Mouse (Mus musculus): ENCODE results near the gene Fyn.

Fyn gene

GRCm38 (mm10) chr10:39368572-39369135 is at the start of gene Fyn:
Gene Fyn (plus strand): TSS chr10:39368855.
- no peak for DNase-seq

DNA sequence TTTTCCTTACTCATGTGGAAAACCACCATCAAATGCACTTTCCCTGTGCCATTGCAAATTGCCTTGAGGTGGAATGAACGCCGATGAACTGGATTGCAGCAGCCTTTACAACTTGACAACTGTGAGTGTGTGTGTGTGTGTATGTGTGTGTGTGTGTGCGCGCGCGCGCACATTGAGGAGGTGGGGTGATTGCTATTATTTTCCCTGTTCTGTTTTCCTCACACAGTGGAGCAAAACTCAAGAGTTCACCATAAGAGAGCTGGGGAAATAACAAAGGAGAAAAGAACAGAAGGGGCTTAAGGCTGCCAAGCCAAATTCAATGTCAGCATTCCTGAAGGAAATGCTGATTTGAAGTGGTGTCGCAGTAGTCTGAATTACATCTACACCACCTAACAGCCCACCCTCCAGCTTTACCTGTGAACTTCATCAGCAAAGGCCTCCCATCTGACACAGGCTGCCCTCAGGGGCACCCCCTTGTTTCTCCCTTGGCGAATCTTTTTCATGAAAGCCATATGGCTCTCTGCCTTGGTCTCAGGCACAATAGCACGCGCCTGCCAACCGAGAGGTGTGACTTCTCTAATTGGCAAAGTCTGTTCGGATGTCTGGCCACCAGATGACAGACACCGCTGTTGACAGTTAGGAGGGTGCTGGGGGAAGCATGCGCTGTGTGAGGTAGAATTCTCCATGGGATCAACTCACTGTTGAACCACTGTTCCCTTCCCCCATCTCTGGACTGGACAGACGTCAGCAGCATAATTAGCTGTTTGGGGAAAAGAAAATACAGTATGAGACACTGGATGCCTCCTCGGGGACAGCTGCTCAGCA is 47.6 kb upstream of the Fyn start:
- peak; percentile 46 for DNase-seq

DNA sequence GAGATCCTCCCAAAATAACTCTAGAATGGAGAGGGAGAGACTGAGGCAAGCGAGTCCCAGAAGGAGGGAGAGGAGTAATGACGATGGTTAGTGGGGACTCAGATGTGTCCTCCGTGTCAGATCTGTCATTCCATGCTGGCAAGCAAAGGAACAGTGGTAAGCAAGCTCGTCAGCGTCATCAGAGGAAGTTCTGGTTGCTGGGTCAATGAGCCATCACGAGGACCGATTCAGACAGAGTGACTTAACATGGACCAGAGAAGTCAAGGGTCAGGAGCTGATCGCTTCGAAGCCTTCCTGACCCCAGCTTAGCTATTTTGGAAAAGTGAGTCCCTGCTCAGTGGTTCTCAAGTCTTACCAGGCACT is 47.1 kb upstream of the Fyn start:
- no peak for DNase-seq

DNA sequence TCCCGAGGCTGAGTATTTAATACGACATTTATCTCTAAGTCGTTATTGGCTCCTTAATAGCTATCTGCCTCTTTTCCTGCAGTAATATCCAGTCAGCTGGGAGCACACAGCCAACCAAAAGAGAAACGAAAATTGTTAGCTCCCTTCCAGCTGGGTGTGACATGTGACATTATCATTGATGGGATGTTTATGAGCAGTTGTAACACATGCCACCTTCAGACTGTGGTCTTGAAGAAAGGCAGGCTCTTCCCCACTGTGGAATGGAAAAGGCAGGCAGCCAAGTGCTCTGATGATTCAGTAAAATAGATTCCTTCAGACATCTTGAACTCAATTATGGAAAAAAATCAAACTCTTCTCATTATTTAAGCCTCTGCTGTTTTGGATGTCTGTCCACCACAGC is 46.5 kb upstream of the Fyn start:
- no peak for DNase-seq

DNA sequence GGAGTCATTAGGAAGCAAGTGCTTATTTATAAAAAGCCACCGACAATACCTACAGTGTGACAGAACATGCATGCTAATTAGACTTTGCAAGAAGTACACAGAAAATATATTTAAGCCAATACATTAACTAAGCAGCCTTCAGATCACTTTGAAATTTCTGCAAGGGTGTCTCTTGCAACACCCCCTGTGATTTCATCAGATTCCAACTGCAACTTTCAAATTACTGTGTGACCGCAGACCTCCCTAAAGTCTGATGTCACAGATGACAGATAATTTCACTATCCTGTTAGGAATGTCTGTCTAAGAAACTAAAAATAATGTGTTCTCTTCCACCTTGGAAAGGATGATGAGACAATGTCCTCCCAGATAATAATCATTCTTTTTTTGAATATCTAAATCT is 44.4 kb upstream of the Fyn start:
- DNase-seq = no peak

- no peak for DNase-seq
Measured at GRCm38 (mm10) chr10:39328661-39329060, 40.0 kb upstream of the Fyn start.

DNA sequence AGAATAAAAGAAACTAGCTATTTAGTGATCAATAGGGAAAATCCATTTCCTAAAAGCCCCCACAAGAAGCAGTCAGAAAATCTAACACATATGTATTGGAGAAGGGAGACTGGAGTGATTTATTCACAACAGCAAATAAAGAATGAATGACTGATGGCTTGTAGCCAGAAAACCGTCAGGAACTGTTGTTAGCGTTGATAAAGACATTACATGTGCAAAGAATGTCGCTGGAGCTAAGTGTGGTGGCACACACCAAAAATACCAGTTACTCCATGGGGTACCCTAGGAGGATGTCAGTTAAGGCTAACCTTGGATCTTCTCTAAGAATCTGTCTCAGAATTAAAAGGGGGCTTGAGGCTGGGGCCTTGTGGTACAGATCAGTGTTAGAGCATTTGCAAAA is 34.3 kb upstream of the Fyn start:
- no peak for DNase-seq

DNA sequence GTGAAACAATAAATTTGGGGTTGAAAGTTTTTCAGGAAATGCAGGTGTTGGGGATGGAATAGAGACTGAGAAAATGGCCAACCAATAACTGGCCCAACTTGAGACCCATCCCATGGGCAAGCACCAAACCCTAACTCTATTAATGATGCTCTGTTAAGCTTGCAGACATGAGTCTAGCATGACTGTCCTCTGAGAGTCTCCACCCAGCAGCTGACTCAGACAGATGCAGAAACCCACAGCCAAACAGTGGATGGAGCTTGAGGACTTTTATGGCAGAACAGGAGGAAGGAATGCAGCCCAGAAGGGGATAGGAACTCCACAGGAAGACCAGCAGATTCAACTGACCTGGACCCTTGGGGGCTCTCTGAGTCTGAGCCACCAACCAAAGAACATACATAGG is 32.8 kb upstream of the Fyn start:
- DNase-seq = no peak

- no peak for DNase-seq
Measured at GRCm38 (mm10) chr10:39339189-39339968, 29.3 kb upstream of the Fyn start.

GRCm38 (mm10) chr10:39339969-39340236 is 28.8 kb upstream of the Fyn start:
- DNase-seq = no peak

GRCm38 (mm10) chr10:39343551-39343950 is 25.1 kb upstream of the Fyn start:
- no peak for DNase-seq

GRCm38 (mm10) chr10:39345921-39346320 is 22.7 kb upstream of the Fyn start:
- no peak for DNase-seq

- DNase-seq = no peak
Measured at GRCm38 (mm10) chr10:39349781-39350364, 18.8 kb upstream of the Fyn start.

- DNase-seq = no peak
Measured at GRCm38 (mm10) chr10:39364196-39364595, 4.5 kb upstream of the Fyn start.

DNA sequence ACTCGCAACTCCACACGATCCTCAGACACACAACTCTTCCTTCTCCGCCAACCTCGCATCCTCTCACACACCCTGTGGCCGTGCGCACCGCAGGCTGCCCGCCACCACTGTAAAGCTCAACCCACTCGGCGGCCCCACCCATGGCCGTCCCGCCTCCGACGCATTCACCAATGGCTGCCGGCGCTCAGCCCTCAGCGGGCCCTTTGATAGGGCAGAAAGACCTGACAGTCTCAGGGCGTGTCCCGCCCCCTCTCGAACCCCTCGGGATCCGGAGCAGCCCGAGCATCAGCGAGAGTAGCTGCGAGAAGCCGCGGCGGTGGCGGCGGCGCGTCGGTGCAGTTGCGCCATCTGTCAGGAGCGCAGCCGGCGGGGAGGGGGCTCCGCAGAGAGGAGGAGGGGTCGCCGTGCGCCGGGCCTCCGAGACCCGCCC is 862 bp downstream of the Fyn start:
- DNase-seq = peak; percentile 96

DNA sequence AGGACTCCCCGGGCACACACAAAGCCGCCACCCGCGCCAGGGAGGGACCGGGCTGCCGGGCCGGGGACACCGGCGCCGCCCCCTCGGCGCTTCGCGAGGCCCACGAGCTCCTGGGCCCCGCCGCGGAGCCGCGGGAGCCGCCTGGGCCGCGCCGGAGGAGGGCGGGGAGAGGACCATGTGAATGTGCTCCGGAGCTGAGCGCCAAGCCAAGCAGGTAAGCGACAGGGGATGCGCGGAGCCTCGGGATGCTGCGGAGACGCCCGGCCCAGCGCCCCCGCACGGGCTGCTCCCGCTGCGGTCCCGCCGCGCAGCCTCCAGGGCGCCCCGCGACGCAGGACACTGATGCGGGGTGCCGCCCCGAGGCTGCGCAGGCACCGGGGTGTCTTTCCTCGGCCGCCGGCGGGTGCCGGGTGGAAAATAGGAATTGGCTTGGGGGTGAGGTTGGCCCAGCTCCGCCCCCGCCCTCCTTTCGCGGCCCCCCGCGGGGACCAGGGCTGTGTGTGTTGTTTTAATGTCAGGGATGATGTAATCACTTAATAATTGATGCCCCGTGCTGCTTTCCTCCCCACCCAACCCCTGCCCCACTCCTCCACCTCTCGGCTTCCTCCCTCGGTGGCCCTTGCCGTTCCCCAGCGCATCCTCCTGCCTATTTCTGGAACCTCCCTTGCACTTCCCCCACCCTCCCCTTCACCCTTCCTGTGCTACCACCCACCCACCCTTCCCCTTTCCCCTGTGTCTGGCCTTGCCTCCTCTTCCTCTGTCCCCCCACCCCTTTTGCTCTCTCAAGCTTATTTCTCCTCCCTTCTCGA is 1.5 kb downstream of the Fyn start:
- DNase-seq = peak; percentile 72

- peak; percentile 47 for DNase-seq
Measured at GRCm38 (mm10) chr10:39370786-39371221, 2.1 kb downstream of the Fyn start.

- DNase-seq = no peak
Measured at GRCm38 (mm10) chr10:39371467-39371866, 2.8 kb downstream of the Fyn start.

DNA sequence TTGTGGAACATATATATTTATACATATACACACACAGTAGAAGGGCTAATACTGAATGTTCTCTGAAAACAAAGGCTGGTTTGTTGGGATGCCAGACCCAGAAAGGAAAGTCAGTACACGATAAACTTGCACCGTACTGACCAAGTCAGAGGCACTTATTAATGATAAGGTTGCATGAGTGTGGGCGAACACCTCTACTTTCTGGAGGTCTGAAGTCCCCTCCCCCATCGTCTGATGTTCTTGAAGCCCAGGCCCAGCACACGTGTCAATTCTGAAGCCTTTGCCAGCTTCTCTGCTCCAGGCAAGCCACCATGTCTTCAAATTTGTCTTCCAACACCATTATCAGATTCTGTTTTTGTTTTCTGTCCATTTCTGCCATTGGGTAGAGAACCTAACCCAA is 3.3 kb downstream of the Fyn start:
- DNase-seq = no peak

DNA sequence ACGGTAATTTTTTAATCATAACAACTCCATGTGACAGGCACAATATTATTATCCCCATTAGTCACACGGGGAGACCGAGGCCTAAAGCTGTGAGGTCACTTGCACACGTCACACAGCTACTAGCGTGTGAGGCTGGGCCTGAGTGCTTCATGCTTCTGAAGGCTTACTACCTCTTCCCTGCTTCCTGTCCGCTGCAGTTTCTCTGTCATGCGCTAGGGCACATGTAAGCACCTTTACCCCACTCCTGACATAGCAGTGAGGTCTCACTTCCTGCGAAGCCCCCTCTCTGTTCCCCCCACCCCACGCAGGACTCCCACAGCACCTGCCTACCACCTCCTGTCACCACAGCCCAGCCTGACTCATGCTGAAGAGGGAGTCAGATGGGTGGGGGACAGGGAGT is 8.0 kb downstream of the Fyn start:
- DNase-seq = no peak

- DNase-seq = no peak
Measured at GRCm38 (mm10) chr10:39377219-39377618, 8.6 kb downstream of the Fyn start.

DNA sequence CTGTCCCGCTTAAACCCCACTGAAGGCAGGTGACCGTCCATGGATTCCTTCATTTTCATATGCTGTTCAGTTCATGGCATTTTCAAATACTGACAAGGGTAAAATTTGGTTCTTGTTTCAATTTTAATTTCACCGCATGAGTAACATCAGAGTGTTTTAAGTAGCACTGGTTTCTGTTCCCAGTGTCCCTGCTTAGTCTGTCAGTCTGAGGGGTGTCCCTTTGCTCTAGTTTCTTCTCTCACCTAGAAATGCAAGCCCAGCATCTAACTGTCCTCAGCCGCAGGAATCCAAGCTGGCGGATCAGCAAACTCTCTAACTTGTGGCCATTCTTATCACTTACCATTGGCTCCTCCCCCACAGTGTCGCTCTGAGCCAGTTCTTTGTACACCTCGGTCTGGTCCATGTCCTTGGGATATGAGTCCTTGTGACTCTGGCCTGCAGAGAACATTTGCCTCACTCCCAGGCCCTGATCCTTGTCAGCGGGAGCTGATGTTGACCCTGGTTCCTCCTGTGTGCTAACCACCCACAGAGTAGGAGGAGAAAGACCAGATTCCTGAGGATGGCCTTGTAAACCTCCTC is 9.5 kb downstream of the Fyn start:
- DNase-seq = no peak

DNA sequence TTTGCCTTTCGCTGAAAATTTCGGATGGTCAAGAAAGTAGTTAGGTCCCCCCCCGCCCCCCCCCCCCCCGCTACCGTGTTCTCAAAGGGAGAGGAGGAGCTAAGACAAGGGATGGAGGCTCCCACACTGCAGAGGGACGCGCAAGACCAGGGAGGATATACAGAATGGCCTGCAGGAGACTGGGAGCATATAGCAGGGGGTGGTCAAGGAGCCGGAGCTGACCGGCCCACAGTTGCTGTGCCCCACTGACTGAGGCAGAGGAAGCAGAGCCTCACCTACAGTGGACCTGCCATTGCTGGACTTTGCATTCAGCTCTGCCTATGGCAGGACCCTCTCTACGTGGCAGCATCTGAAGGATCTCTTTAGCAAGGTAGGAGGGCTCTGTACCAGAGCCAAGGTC is 10.6 kb downstream of the Fyn start:
- no peak for DNase-seq
